Mouse (Mus musculus) ES-Bruce4 (cell line): Measurements from ENCODE around the gene Myh6.

Source experiments
- CTCF ChIP-seq: IDR thresholded peaks from one replicate; pipeline ENCODE4 v1.8.1; 2011; ENCODE audit warnings: low read depth, low read length
- POLR2A ChIP-seq: IDR thresholded peaks from one replicate; pipeline ENCODE4 v1.8.1; 2011; ENCODE audit warnings: low read length; ENCODE audit not compliant: insufficient read depth

GRCm38 (mm10) chr14:55015767-55016111 lies 49.0 kb upstream of the Myh6 start:
- TF ChIP-seq CTCF (no peak), POLR2A (no peak)
